Mouse (Mus musculus): Measurements from ENCODE around the gene Iffo1.

DNA sequence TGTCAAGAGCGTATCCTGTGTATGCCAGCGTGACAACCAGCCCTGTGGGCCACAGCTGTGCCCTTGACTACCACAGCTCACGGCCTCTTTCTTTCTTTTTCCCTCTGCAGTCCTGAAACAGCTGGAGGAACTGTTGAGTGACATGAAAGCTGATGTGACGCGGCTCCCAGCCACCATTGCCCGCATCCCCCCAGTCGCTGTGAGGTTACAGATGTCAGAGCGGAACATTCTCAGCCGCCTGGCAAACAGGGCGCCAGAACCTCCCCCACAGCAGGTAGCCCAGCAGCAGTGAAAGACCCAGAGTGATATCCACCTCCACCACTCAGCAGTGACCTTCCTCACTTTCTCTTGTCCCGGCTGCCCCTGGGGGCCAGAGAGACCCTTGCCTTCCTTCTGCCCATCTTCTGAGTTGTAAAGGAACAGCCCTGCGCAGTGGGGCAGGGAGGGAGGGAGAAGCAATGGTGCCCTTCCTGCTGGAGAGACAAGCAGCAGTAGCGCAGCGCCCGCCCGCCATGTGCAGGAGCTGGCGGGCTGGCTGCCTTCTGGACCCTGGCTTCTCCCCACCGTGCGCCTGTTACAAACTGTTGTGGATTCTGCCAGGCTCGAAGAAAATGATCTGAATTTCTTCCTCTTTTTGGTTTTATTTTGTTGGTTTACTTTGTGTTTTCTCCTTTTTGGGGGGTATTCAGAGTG lies 15.2 kb upstream of the Iffo1 start:
- no peak for TF ChIP-seq CTCF (IDR thresholded peaks at IDR 0.05; ENCODE audit: control insufficient read depth, insufficient read depth, insufficient read length)
- TF ChIP-seq CEBPB (IDR thresholded peaks at IDR 0.05; ENCODE audit: low read depth): no peak
- no peak for TF ChIP-seq USF1 (IDR thresholded peaks at IDR 0.05; ENCODE audit: low read depth)
